Mouse (Mus musculus) telencephalon, adult 2 months (tissue): ENCODE results near the gene Ctsq.
"Not testable (repeated sequence)": the region's sequence is repeated elsewhere in the genome, so short reads cannot be mapped to it uniquely, and the experiment has no call there.

Experiments
- DNase-seq: peaks from one replicate; pipeline ENCODE4 v3.0.0-alpha.2; 2011; ENCODE audit warnings: low read depth, low spot score

Ctsq gene

DNA sequence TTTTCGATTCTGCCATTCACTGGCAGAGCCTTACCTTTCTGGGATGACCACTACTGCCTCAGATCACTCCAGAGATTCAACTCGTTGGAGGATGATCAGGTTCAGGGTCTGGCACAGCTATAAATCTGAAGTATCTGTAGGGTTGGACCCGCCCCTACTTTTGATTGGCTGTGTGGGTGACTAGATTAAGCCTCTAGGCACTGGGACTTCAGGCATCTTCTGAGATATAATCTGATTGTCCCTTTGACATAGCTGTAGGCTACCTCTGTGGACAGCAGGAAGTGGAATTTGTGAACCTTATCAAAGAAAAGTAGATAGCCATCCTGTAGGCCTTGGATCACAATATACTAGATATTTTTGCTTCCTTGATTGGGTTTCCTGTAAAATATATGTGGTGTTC lies at the start of gene Ctsq:
TSS of gene Ctsq (minus strand) at position 101 of the 400 bp plus-strand sequence.
- no peak for DNase-seq

DNA sequence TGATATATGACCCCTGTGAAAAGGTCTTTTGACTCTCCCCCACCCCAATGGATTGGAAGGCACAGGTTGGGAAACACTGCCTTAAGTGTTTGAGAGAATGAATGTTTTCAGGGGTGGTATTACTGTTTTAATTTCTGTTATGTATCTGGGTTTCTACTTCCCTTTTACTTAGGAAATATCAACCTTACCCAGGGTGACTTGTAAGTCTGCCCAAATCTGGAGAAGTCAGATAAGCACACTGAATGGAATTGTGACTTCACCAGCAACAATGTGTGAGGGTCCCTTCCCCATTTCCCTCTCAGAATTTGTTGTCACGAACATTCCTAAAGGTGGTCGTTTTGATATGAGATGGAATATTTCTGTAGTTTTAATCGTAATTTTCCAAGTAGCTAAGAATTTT lies 17.6 kb downstream of the Ctsq start:
- no peak for DNase-seq

DNA sequence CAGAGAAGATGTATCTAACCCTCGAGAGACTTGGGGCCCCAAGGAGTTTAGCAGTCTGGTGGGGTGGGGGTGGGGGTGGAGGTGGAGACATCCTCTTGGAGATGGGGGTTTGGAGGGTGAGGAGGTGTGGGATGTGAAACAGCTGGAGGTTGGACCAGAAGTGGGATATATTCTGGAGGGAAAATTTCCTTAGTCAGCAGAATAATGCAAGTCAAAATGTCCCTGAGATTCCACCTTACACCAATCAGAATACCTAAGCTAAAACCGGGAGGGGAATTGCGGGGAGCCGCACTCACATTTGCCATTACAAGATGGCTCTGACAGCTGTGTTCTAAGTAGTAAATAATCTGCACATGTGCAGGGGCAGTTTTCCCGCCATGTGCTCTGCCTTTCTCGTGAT lies 18.6 kb downstream of the Ctsq start:
- DNase-seq = no peak

DNA sequence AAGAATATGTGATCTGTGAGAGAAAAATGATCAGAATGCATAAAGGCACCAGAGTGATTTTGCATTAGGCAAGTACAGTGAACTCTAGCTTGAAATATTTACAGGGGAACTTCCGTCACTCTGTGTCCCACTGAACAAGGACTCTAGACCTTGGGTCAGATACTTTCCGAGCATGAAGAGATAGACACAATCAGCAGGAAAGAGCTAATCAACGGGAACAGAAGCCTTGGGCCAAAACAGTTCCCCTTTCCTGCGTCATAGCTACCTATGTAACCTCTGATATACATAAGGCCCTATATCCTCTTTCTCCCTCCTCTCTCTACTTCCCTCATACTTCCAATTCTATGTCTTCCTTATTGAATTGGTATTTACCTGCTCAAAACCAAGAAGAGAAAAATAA lies 30.3 kb downstream of the Ctsq start:
- DNase-seq = no peak

DNA sequence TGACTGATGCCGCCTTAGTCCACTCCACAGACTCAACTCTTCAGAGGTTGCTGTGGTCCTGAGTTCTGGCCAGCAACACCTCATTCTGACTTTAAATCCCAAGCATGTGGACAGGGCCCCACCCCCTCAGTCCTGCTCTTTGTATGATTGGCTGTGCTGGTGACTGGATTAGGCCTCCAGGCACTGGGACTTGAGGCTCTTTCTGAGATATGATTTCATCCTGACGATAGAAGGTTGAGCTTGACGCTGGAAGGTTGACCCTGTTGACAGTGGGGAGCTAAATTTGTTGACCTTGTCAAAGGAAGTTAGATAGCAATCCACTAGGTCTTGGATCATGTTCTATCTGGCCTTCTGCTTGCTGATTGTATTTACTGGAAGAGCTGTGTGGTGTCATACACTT lies 34.6 kb downstream of the Ctsq start, which contains the start of gene Ctsj:
TSS of gene Ctsj (minus strand) at position 101 of the 400 bp plus-strand sequence.
- no peak for DNase-seq

DNA sequence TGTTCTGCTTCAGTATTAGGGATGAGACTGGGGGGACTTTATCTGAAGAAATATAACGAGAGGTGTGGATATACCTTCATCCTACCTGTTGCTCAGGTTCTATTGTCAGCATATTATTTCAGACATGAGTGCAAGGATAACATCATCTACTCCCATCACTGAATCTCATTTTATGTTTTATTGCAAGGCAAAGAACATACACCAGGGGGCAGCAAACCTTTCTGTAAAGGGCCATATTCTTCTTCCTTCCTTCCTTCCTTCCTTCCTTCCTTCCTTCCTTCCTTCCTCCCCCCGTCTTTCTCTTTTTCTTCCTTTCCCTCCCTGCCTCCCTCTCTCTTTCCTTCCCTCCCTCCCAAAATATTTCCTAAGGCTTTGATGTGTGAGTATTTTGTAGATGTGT lies 42.8 kb downstream of the Ctsq start:
- DNase-seq = no peak

DNA sequence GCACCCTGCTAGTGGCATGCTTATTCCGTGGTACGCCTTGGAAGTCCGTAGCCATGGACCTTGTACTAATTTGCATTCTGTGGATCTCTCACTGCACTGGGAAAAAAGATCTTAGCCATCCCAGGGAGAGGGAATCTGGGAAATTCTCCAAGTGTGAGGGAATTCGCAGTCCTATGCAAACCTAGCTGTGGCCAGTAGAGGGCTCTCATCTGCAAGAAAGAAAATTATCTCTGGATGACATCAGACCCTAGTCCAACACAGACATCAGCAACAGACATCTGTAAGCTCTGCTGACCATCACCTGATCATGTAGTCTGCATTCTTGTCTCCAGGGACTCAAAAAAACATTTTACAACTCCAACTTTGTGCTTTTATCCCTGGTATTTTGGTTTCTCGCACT lies 53.5 kb downstream of the Ctsq start:
- DNase-seq = not testable (repeated sequence)
